Mouse (Mus musculus) liver, postnatal 0 days (tissue): ENCODE measurements at regions not wholly inside any gene's neighbourhood (a gene's known extent, or its start where the extent isn't known, plus 50 kb on each side); places are given as distances from the start of the nearest gene placed in this dataset.

Experiments
- ATAC-seq: fragments of 200-750 bp; cut with Nextera tagmentation; 2 replicates; pipeline ENCODE4 v1.8.0; 2017; ENCODE audit warnings: mild to moderate bottlenecking, moderate library complexity
- DNase-seq: peaks from one replicate; pipeline ENCODE4 v3.0.0-alpha.2; 2016
- H3K27ac ChIP-seq: fragments of 300-500 bp; sonication (generic); 2 replicates; pipeline ENCODE4 v1.5.1; 2014; ENCODE audit warnings: antibody characterized with exemption, moderate library complexity, mild to moderate bottlenecking, low read depth
- H3K27me3 ChIP-seq: fragments of 300-500 bp; sonication (generic); 2 replicates; pipeline ENCODE4 v1.6.1; 2014; ENCODE audit warnings: low read length, control low read depth, mixed read lengths; ENCODE audit not compliant: insufficient read depth
- H3K36me3 ChIP-seq: fragments of 300-500 bp; sonication (generic); replicated peaks from 2 replicates; pipeline ENCODE4 v1.6.1; 2014; ENCODE audit warnings: mild to moderate bottlenecking, control low read depth, low read length, moderate library complexity, mixed read lengths; ENCODE audit not compliant: insufficient read depth
- H3K4me1 ChIP-seq: fragments of 300-500 bp; sonication (generic); 2 replicates; pipeline ENCODE4 v1.6.1; 2014; ENCODE audit warnings: antibody characterized with exemption, mild to moderate bottlenecking, control low read depth; ENCODE audit not compliant: insufficient read depth
- H3K4me2 ChIP-seq: fragments of 300-500 bp; sonication (generic); 2 replicates; pipeline ENCODE4 v1.6.1; 2014; ENCODE audit warnings: low read depth, mild to moderate bottlenecking, low read length, moderate library complexity, mixed read lengths
- H3K4me3 ChIP-seq: fragments of 300-500 bp; sonication (generic); 2 replicates; pipeline ENCODE4 v1.5.1; 2014; ENCODE audit warnings: low read depth, low read length
- H3K9ac ChIP-seq: fragments of 300-500 bp; sonication (generic); replicated peaks from 2 replicates; pipeline ENCODE4 v1.6.1; 2014; ENCODE audit warnings: mild to moderate bottlenecking, moderate library complexity
- H3K9me3 ChIP-seq: fragments of 300-500 bp; sonication (generic); 2 replicates; pipeline ENCODE4 v1.6.1; 2016; ENCODE audit warnings: mild to moderate bottlenecking, control low read depth, low read length, mixed read lengths
- CTCF ChIP-seq: sonication (generic); IDR thresholded peaks from 2 replicates; pipeline ENCODE4 v1.5.1; 2016; ENCODE audit warnings: antibody characterized with exemption, low read depth
- EP300 ChIP-seq: IDR thresholded peaks from 2 replicates; pipeline ENCODE4 v1.6.1; 2016; ENCODE audit warnings: antibody characterized with exemption, low read depth, mild to moderate bottlenecking
- WGBS: fragments of 180-500 bp; shearing (Covaris S2); extraction: QIAGEN DNeasy Blood & Tissue Kit; methylation state at CpG from one replicate; pipeline ENCODE4 v1.1.7; 2014; ENCODE audit not compliant: insufficient replicate concordance; 5-methylcytosine and 5-hydroxymethylcytosine counted together

- Histone ChIP-seq H3K4me2 (no peak overlapping the region), H3K27me3 (no peaks in the 10 kb centered on the region), H3K27ac (no peak overlapping the region), H3K4me1 (no peaks in the 10 kb centered on the region), H3K9ac (no peak overlapping the region), H3K9me3 (no peaks in the 10 kb centered on the region), H3K4me3 (no peak overlapping the region), H3K36me3 (no peaks in the 10 kb centered on the region)
- TF ChIP-seq EP300 (no peak), CTCF (no peak)
- DNase-seq = no peak
- ATAC-seq = no peak
- WGBS = 77% methylated on average over 14 of the region's 14 CpGs
These were observed 567.5 kb downstream of the Gbe1 start for GRCm38 (mm10) chr16:70881098-70881850.

- Histone ChIP-seq H3K4me1 (no peaks in the 10 kb centered on the region), H3K4me3 (no peak overlapping the region)
- no peak for TF ChIP-seq CTCF
- TF ChIP-seq EP300 = no peak
These were observed 586.3 kb downstream of the Gbe1 start for GRCm38 (mm10) chr16:70900085-70900484.

GRCm38 (mm10) chr16:70920047-70920446 lies 606.3 kb downstream of the Gbe1 start:
- ATAC-seq = no peak
- no peaks in the 10 kb centered on the region for H3K27me3 ChIP-seq
- no peaks in the 10 kb centered on the region for H3K36me3 ChIP-seq
- TF ChIP-seq CTCF = no peak
- TF ChIP-seq EP300 = no peak
- no peak overlapping the region for H3K27ac ChIP-seq
- no peak overlapping the region for H3K4me3 ChIP-seq
- H3K9ac ChIP-seq = no peak overlapping the region
- DNase-seq = no peak
- no peaks in the 10 kb centered on the region for H3K9me3 ChIP-seq
- H3K4me2 ChIP-seq = no peak overlapping the region
- H3K4me1 ChIP-seq = no peaks in the 10 kb centered on the region

More at GRCm38 (mm10) chr16:70900085-70900484, 586.3 kb downstream of the Gbe1 start:
- Histone ChIP-seq H3K9me3 (no peaks in the 10 kb centered on the region), H3K9ac (no peak overlapping the region), H3K27ac (no peak overlapping the region), H3K27me3 (no peaks in the 10 kb centered on the region), H3K36me3 (no peaks in the 10 kb centered on the region), H3K4me2 (no peak overlapping the region)
- DNase-seq = no peak
- no peak for ATAC-seq
- 74% methylated on average over 5 of the region's 5 CpGs for WGBS

- 32% methylated on average over 1 of the region's 1 CpGs for WGBS
- H3K4me3 ChIP-seq = no peak overlapping the region
- no peak overlapping the region for H3K9ac ChIP-seq
- no peak for ATAC-seq
- H3K36me3 ChIP-seq = no peaks in the 10 kb centered on the region
- no peak for DNase-seq
- no peak overlapping the region for H3K4me2 ChIP-seq
- no peak overlapping the region for H3K27ac ChIP-seq
- H3K4me1 ChIP-seq = no peaks in the 10 kb centered on the region
- no peaks in the 10 kb centered on the region for H3K9me3 ChIP-seq
- H3K27me3 ChIP-seq = no peaks in the 10 kb centered on the region
- TF ChIP-seq EP300 = no peak
- no peak for TF ChIP-seq CTCF
These were observed 615.9 kb downstream of the Gbe1 start for GRCm38 (mm10) chr16:70929651-70930050.

GRCm38 (mm10) chr16:70935959-70936358 lies 622.2 kb downstream of the Gbe1 start:
- H3K4me3 ChIP-seq = no peak overlapping the region
- H3K27me3 ChIP-seq = no peaks in the 10 kb centered on the region
- H3K36me3 ChIP-seq = no peaks in the 10 kb centered on the region
- H3K9me3 ChIP-seq = peaks cover 3% of the 10 kb centered on the region; the same call in 1 of the 2 replicates
- H3K27ac ChIP-seq = no peak overlapping the region
- TF ChIP-seq CTCF = no peak
- TF ChIP-seq EP300 = no peak
- H3K4me1 ChIP-seq = no peaks in the 10 kb centered on the region
- ATAC-seq = no peak
- no peak overlapping the region for H3K4me2 ChIP-seq
- no peak for DNase-seq
- no peak overlapping the region for H3K9ac ChIP-seq

GRCm38 (mm10) chr16:70952937-70953336 lies 639.2 kb downstream of the Gbe1 start:
- no peaks in the 10 kb centered on the region for H3K9me3 ChIP-seq
- no peaks in the 10 kb centered on the region for H3K4me1 ChIP-seq
- 84% methylated on average over 2 of the region's 2 CpGs for WGBS
- no peaks in the 10 kb centered on the region for H3K36me3 ChIP-seq
- H3K9ac ChIP-seq = no peak overlapping the region
- DNase-seq = no peak
- no peaks in the 10 kb centered on the region for H3K27me3 ChIP-seq
- no peak for ATAC-seq
- no peak overlapping the region for H3K4me3 ChIP-seq
- H3K4me2 ChIP-seq = no peak overlapping the region
- no peak overlapping the region for H3K27ac ChIP-seq
- TF ChIP-seq EP300 (no peak), CTCF (no peak)
